Mouse (Mus musculus) C3H10T1/2 (cell line): ENCODE results near the gene Slc22a30. TPM values are rescaled to one million over a fixed set of nuclear protein-coding genes. Genes with fewer than 3 reads are reported as not detected.

Source experiments
- polyA plus RNA-seq, 2 experiments: library from polyadenylated mRNA; unstranded; fragments of >200 nt; fragmentation: generic; extraction: Trizol; gene quantifications; one replicate each; pipeline ENCODE4 v1.2.1; 2012; ENCODE audit warnings: missing spikeins in 2 of 2

The Slc22a30 gene
- not detected for polyA plus RNA-seq

GRCm38 (mm10) chr19:8405011-8405410 lies at the start of gene Slc22a30:
Gene Slc22a30, minus strand, starts transcription at chr19:8405111.

Other genes starting within 250 kb of the Slc22a30 start
- gene Slc22a29, start 186.2 kb downstream of the Slc22a30 start, polyA plus RNA-seq: under 1 TPM in 1 of 2 experiments, not detected in 1; 0.02 TPM
- gene Slc22a8, start 186.1 kb upstream of the Slc22a30 start, polyA plus RNA-seq: not detected
- gene Slc22a6, start 212.9 kb upstream of the Slc22a30 start, polyA plus RNA-seq: not detected